Mouse (Mus musculus) heart, postnatal 0 days (tissue): ENCODE measurements around the gene Cyp11a1. TPM values are rescaled to one million over a fixed set of nuclear protein-coding genes. Genes with fewer than 3 reads are reported as not detected.

ENCODE experiments used
- ATAC-seq: fragments of 200-750 bp; cut with Nextera tagmentation; 2 replicates; pipeline ENCODE4 v1.8.0; 2017; ENCODE audit warnings: low read depth, moderate number of reproducible peaks, moderate library complexity; ENCODE audit not compliant: insufficient read depth
- DNase-seq: peaks from one replicate; pipeline ENCODE4 v3.0.0-alpha.2; 2016; ENCODE audit warnings: low spot score
- H3K27ac ChIP-seq: fragments of 300-500 bp; sonication (generic); 2 replicates; pipeline ENCODE4 v1.5.1; 2014; ENCODE audit warnings: low read depth, mild to moderate bottlenecking
- H3K27me3 ChIP-seq: fragments of 300-500 bp; sonication (generic); 2 replicates; pipeline ENCODE4 v1.6.1; 2014; ENCODE audit warnings: low read length, mixed read lengths; ENCODE audit not compliant: control insufficient read depth, insufficient read depth
- H3K36me3 ChIP-seq: fragments of 300-500 bp; sonication (generic); replicated peaks from 2 replicates; pipeline ENCODE4 v1.6.1; 2014; ENCODE audit warnings: low read length, mixed read lengths; ENCODE audit not compliant: control insufficient read depth, insufficient read depth
- H3K4me1 ChIP-seq: fragments of 300-500 bp; sonication (generic); 2 replicates; pipeline ENCODE4 v1.6.1; 2014; ENCODE audit warnings: antibody characterized with exemption; ENCODE audit not compliant: control insufficient read depth, insufficient read depth
- H3K4me2 ChIP-seq: fragments of 300-500 bp; sonication (generic); 2 replicates; pipeline ENCODE4 v1.6.1; 2014; ENCODE audit warnings: low read depth, mild to moderate bottlenecking, low read length, moderate library complexity
- H3K4me3 ChIP-seq: fragments of 300-500 bp; sonication (generic); 2 replicates; pipeline ENCODE4 v1.5.1; 2014; ENCODE audit warnings: low read depth, low read length
- H3K9ac ChIP-seq: fragments of 300-500 bp; sonication (generic); replicated peaks from 2 replicates; pipeline ENCODE4 v1.6.1; 2014; ENCODE audit warnings: low read depth, low read length, mixed read lengths
- H3K9me3 ChIP-seq: fragments of 300-500 bp; sonication (generic); replicated peaks from 2 replicates; pipeline ENCODE4 v1.6.1; 2016; ENCODE audit warnings: low read length; ENCODE audit not compliant: control insufficient read depth
- CTCF ChIP-seq: IDR thresholded peaks from 2 replicates; pipeline ENCODE4 v1.5.1; 2016; ENCODE audit warnings: antibody characterized with exemption, control low read depth, low read depth
- EP300 ChIP-seq: IDR thresholded peaks from 2 replicates; pipeline ENCODE4 v1.6.1; 2016; ENCODE audit warnings: antibody characterized with exemption, low read depth
- WGBS: fragments of 180-500 bp; shearing (Covaris S2); extraction: QIAGEN DNeasy Blood & Tissue Kit; methylation state at CpG from one replicate; pipeline ENCODE4 v1.1.7; 2014; 5-methylcytosine and 5-hydroxymethylcytosine counted together
- polyA plus RNA-seq: library from polyadenylated mRNA; unstranded; fragments of >200 nt; fragmentation: Nextera tagmentation; extraction: Ambion mirVana; gene quantifications from 2 replicates; pipeline ENCODE4 v1.2.1, GENCODE M21; 2015
- total RNA-seq: library from RNA; depleted of rRNA; stranded (reverse); fragments of >200 nt; gene quantifications from 2 replicates; pipeline ENCODE4 v1.2.3, GENCODE M21; 2014; ENCODE audit warnings: low replicate concordance

Gene Cyp11a1
- total and polyA plus RNA-seq, 2 experiments from 2014 or later: 0.90 to 2.3 TPM

- no peaks in the 10 kb centered on the region for H3K36me3 ChIP-seq
- H3K9ac ChIP-seq: no peak overlapping the region
- H3K27ac ChIP-seq: no peak overlapping the region
- no peak overlapping the region for H3K4me2 ChIP-seq
- 20% methylated on average over 2 of the region's 2 CpGs for WGBS
- no peaks in the 10 kb centered on the region for H3K9me3 ChIP-seq
- H3K4me3 ChIP-seq: no peak overlapping the region
- no peak for DNase-seq
- H3K27me3 ChIP-seq: 0 out of 2 replicates have a peak, but pooled peaks cover 35% of the 10 kb centered on the region
- no peaks in the 10 kb centered on the region for H3K4me1 ChIP-seq
- no peak for TF ChIP-seq CTCF
- no peak for ATAC-seq
Measured at GRCm38 (mm10) chr9:57999676-58000075, 6.5 kb upstream of the Cyp11a1 start.

- Histone ChIP-seq H3K27ac (no peak overlapping the region), H3K9ac (no peak overlapping the region), H3K4me1 (peaks cover under 1% of the 10 kb centered on the region; the same call in 1 of the 2 replicates), H3K36me3 (no peaks in the 10 kb centered on the region), H3K4me3 (no peak overlapping the region), H3K27me3 (0 out of 2 replicates have a peak, but pooled peaks cover 11% of the 10 kb centered on the region), H3K9me3 (no peaks in the 10 kb centered on the region), H3K4me2 (no peak overlapping the region)
- DNase-seq (no peak), ATAC-seq (no peak)
- TF ChIP-seq EP300: no peak
- TF ChIP-seq CTCF: no peak
- 32% methylated on average over 2 of the region's 2 CpGs for WGBS
Measured at GRCm38 (mm10) chr9:58003272-58003671, 2.9 kb upstream of the Cyp11a1 start.

GRCm38 (mm10) chr9:58008336-58009014 is 2.3 kb downstream of the Cyp11a1 start:
- no peak overlapping the region for H3K4me3 ChIP-seq
- ATAC-seq: peak; percentile 25
- 53% methylated on average over 12 of the region's 12 CpGs for WGBS

GRCm38 (mm10) chr9:58009015-58009362 is 2.8 kb downstream of the Cyp11a1 start:
- WGBS: 4% methylated on average over 6 of the region's 6 CpGs
- H3K4me2 ChIP-seq: peak overlapping the region; percentile 4; the same call in 1 of the 2 replicates
- DNase-seq (peak; percentile 90), ATAC-seq (peak; percentile 95)
- no peaks in the 10 kb centered on the region for H3K27me3 ChIP-seq
- H3K27ac ChIP-seq: peak overlapping the region; percentile 70
- no peak overlapping the region; the same call in 1 of the 2 replicates for H3K9ac ChIP-seq
- no peaks in the 10 kb centered on the region for H3K36me3 ChIP-seq
- H3K4me1 ChIP-seq: peaks cover 12% of the 10 kb centered on the region; the same call in 1 of the 2 replicates
- H3K4me3 ChIP-seq: no peak overlapping the region
- no peak for TF ChIP-seq CTCF
- TF ChIP-seq EP300: 0 out of 2 replicates have a peak, but pooled peaks have one; percentile 46
- H3K9me3 ChIP-seq: no peaks in the 10 kb centered on the region

More at GRCm38 (mm10) chr9:58008336-58009014, 2.3 kb downstream of the Cyp11a1 start:
- Histone ChIP-seq H3K4me1 (peaks cover 12% of the 10 kb centered on the region; the same call in 1 of the 2 replicates), H3K9me3 (no peaks in the 10 kb centered on the region), H3K36me3 (no peaks in the 10 kb centered on the region), H3K4me2 (0 out of 2 replicates have a peak overlapping the region, but pooled peaks have one; percentile 4), H3K27ac (peak overlapping the region; percentile 70), H3K9ac (no peak overlapping the region; the same call in 1 of the 2 replicates), H3K27me3 (no peaks in the 10 kb centered on the region)
- DNase-seq: no peak
- TF ChIP-seq EP300 (no peak), CTCF (no peak)

- Histone ChIP-seq H3K4me3 (no peak overlapping the region), H3K9me3 (no peaks in the 10 kb centered on the region), H3K36me3 (no peaks in the 10 kb centered on the region), H3K9ac (no peak overlapping the region), H3K4me1 (peaks cover 12% of the 10 kb centered on the region; the same call in 1 of the 2 replicates), H3K4me2 (no peak overlapping the region; the same call in 1 of the 2 replicates), H3K27me3 (no peaks in the 10 kb centered on the region), H3K27ac (peak overlapping the region; percentile 34; the same call in 1 of the 2 replicates)
- ATAC-seq: no peak
- WGBS: 50% methylated on average over 3 of the region's 3 CpGs
- no peak for DNase-seq
- TF ChIP-seq CTCF (no peak), EP300 (no peak)
Measured at GRCm38 (mm10) chr9:58009588-58009987, 3.4 kb downstream of the Cyp11a1 start.

GRCm38 (mm10) chr9:58011027-58011426 is 4.8 kb downstream of the Cyp11a1 start:
- TF ChIP-seq CTCF: no peak
- no peak for TF ChIP-seq EP300
- WGBS: 58% methylated on average over 7 of the region's 7 CpGs
- H3K4me2 ChIP-seq: no peak overlapping the region
- no peak overlapping the region for H3K4me3 ChIP-seq
- H3K9ac ChIP-seq: no peak overlapping the region
- ATAC-seq (no peak), DNase-seq (no peak)
- H3K36me3 ChIP-seq: no peaks in the 10 kb centered on the region
- no peak overlapping the region for H3K27ac ChIP-seq
- no peaks in the 10 kb centered on the region for H3K9me3 ChIP-seq
- peaks cover 12% of the 10 kb centered on the region; the same call in 1 of the 2 replicates for H3K4me1 ChIP-seq
- no peaks in the 10 kb centered on the region for H3K27me3 ChIP-seq
